Mouse (Mus musculus) liver, embryonic 14.5 days (tissue): ENCODE results near the gene Haao. TPM values are rescaled to one million over a fixed set of nuclear protein-coding genes. Genes with fewer than 3 reads are reported as not detected.

Experiments
- ATAC-seq: fragments of 200-750 bp; cut with Nextera tagmentation; 2 replicates; pipeline ENCODE4 v1.8.0; 2017; ENCODE audit warnings: moderate number of reproducible peaks, mild to moderate bottlenecking, moderate library complexity; ENCODE audit not compliant: insufficient read depth
- DNase-seq, 3 experiments: peaks; one replicate each; pipeline ENCODE4 v3.0.0-alpha.2; 2012 to 2013; ENCODE audit warnings: low read depth in 3 of 3, low spot score in 3 of 3
- H3K27ac ChIP-seq: fragments of 300-500 bp; sonication (generic); 2 replicates; pipeline ENCODE4 v1.5.1; 2014; ENCODE audit warnings: moderate library complexity, mild to moderate bottlenecking, control low read depth, inconsistent platforms
- H3K27me3 ChIP-seq: fragments of 300-500 bp; sonication (generic); 2 replicates; pipeline ENCODE4 v1.6.1; 2014; ENCODE audit warnings: mild to moderate bottlenecking, low read length, moderate library complexity; ENCODE audit not compliant: control insufficient read depth, insufficient read depth
- H3K36me3 ChIP-seq: fragments of 300-500 bp; sonication (generic); replicated peaks from 2 replicates; pipeline ENCODE4 v1.6.1; 2014; ENCODE audit warnings: low read depth; ENCODE audit not compliant: control insufficient read depth, insufficient read depth
- H3K4me1 ChIP-seq, 2 experiments: fragments of 200-500 bp in 1 of 2; fragments of 300-500 bp in 1 of 2; sonication (generic) in 1 of 2; replicated peaks; 2 replicates each; pipeline ENCODE4 v1.6.1; 2012 to 2014; ENCODE audit warnings: antibody characterized with exemption in 1 of 2, inconsistent platforms in 1 of 2, low read length in 1 of 2; ENCODE audit not compliant: control insufficient read depth in 2 of 2, insufficient read depth in 2 of 2
- H3K4me2 ChIP-seq: fragments of 300-500 bp; sonication (generic); 2 replicates; pipeline ENCODE4 v1.6.1; 2014; ENCODE audit warnings: low read depth, mild to moderate bottlenecking, control low read depth, moderate library complexity
- H3K4me3 ChIP-seq, 2 experiments: fragments of 200-500 bp in 1 of 2; fragments of 300-500 bp in 1 of 2; sonication (generic) in 1 of 2; 2 replicates each; pipeline ENCODE4 v1.5.1; 2012 to 2014; ENCODE audit warnings: low read depth in 2 of 2, low read length in 2 of 2, mild to moderate bottlenecking in 2 of 2, control low read depth in 1 of 2, inconsistent platforms in 1 of 2, moderate library complexity in 1 of 2; ENCODE audit not compliant: insufficient read depth in 1 of 2
- H3K9ac ChIP-seq: fragments of 300-500 bp; sonication (generic); replicated peaks from 2 replicates; pipeline ENCODE4 v1.6.1; 2014; ENCODE audit warnings: mild to moderate bottlenecking, control low read depth, moderate library complexity
- H3K9me3 ChIP-seq: fragments of 300-500 bp; sonication (generic); 2 replicates; pipeline ENCODE4 v1.6.1; 2016; ENCODE audit warnings: low read length, mixed read lengths; ENCODE audit not compliant: control insufficient read depth
- CTCF ChIP-seq: IDR thresholded peaks from 2 replicates; pipeline ENCODE4 v1.5.1; 2016; ENCODE audit warnings: antibody characterized with exemption, low read depth, control low read depth
- EP300 ChIP-seq: IDR thresholded peaks from 2 replicates; pipeline ENCODE4 v1.6.1; 2016; ENCODE audit warnings: antibody characterized with exemption, low read depth
- WGBS: fragments of 180-500 bp; shearing (Covaris S2); extraction: QIAGEN DNeasy Blood & Tissue Kit; methylation state at CpG from one replicate; pipeline ENCODE4 v1.1.7; 2014; ENCODE audit not compliant: insufficient replicate concordance; 5-methylcytosine and 5-hydroxymethylcytosine counted together
- polyA plus RNA-seq, 2 experiments: library from polyadenylated mRNA; depleted of rRNA in 1 of 2; stranded (reverse) in 1 of 2; unstranded in 1 of 2; fragments of >200 nt; fragmentation: Nextera tagmentation in 1 of 2; extraction: Ambion mirVana in 1 of 2; gene quantifications; 2 replicates each; pipeline versions ENCODE4 v1.2.1 to v1.2.3; 2012 to 2014

The Haao gene
- polyA plus RNA-seq, 2 experiments = 14.2 to 30.5 TPM

DNA sequence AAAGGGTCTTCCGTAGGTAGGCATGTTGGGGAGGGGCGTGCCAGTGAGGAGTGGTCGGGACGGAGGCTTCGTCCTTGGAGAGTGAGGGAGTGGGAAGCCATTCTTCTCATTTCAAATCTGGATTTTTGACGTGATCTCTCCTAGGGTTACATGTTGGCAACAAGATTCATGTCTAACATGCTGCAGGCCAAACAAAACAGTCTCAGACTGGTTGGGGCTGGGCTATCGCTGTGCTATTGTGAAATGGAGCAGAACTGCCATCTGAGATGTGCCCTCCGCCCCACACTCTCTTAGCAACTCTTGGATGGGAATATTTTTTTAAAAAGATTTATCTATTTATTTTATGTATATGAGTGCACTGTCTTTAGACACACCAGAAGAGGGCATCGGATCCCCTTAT, 44.1 kb upstream of the Haao start:
- no peak for ATAC-seq
- Histone ChIP-seq H3K36me3 (no peaks in the 10 kb centered on the region), H3K4me3 (no peak overlapping the region), H3K4me2 (no peak overlapping the region), H3K27me3 (no peaks in the 10 kb centered on the region), H3K9me3 (no peaks in the 10 kb centered on the region), H3K9ac (no peak overlapping the region), H3K27ac (no peak overlapping the region), H3K4me1 (peaks cover 0 to 2% of the 10 kb centered on the region in 2 experiments; a peak in 1 of 4 replicates)
- TF ChIP-seq EP300 (no peak), CTCF (no peak)
- DNase-seq = no peak
- 80% methylated on average over 9 of the region's 9 CpGs for WGBS

DNA sequence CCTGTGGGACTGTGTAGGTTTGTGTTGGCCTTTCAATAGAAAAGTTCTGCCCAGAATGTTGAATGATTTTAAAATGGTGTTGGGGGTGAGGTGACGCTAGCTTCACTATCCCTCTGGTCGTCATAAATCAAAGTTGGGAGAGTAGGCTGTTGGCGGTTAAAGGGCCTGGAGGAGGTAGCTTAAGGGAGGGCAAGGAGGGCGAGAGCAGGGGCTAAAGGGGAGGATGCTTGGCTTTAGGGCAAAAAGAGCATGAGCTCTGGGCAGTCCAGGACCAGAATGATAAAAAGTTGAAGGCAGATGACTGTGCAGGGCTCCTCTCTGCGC, 42.6 kb upstream of the Haao start:
- ATAC-seq (no peak), DNase-seq (no peak)
- H3K27ac ChIP-seq = no peak overlapping the region
- TF ChIP-seq EP300 = no peak
- no peak for TF ChIP-seq CTCF
- H3K4me1 ChIP-seq = peaks cover 0 to 2% of the 10 kb centered on the region in 2 experiments; a peak in 1 of 4 replicates
- WGBS = 39% methylated on average over 5 of the region's 5 CpGs
- no peak overlapping the region for H3K4me2 ChIP-seq
- H3K4me3 ChIP-seq = no peak overlapping the region
- no peaks in the 10 kb centered on the region for H3K36me3 ChIP-seq
- no peaks in the 10 kb centered on the region for H3K27me3 ChIP-seq
- no peak overlapping the region for H3K9ac ChIP-seq
- H3K9me3 ChIP-seq = no peaks in the 10 kb centered on the region

DNA sequence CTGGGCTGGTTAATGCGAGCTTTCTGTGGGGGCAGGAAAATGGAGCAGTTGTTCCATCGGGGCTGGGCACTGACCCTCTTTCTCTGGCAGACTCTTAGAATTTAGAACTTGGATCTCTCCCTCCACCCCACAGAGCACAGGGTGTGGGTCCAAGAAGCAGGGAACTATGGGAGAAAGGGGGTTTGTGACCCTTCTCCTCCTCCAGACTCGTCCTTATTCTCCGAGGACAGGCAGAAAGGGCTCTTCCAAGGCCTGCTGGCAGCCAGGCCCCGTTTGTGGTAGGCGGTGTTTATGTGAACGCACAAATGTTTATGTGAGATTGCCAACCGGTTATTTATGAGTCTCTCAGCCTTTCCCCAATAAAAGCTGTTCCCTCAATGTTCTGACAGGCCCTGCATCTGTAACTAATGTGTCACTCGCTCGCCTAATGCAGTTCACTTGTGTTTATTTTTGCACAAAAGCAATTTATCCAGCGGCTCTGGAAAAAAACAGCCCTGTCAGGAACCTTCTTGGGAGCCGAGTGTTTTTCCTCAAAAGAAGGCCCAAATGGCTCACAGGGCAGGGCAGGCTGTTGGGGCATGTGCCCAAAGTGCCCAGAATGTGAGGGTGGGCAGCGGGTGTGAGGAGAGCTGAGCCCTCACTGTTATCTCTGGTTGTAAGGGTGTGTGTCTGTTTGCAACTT, 42.1 kb upstream of the Haao start:
- no peak for ATAC-seq

DNA sequence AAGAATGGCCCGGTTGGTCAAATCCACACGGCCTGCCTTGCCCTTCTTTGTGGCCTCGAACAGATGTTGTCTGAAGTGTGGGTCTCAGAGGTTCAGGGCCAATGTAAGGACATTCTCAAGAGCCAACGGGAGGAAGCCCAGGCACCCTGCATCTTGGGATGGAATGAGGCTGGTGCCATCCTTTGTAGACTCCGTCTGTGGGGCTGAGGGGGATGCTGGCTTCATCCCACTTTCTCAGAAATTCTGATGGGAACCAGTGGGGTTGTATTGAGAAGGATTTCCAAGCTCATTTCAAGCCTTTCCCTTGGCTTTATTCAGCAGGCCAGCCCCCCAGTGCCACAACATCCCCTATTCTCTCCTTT, 41.5 kb upstream of the Haao start:
- Histone ChIP-seq H3K4me1 (peaks cover 0 to 2% of the 10 kb centered on the region in 2 experiments; a peak in 1 of 4 replicates), H3K9ac (no peak overlapping the region), H3K9me3 (no peaks in the 10 kb centered on the region), H3K36me3 (no peaks in the 10 kb centered on the region), H3K4me2 (no peak overlapping the region), H3K27me3 (no peaks in the 10 kb centered on the region), H3K27ac (no peak overlapping the region), H3K4me3 (no peak overlapping the region)
- DNase-seq (no peak), ATAC-seq (no peak)
- TF ChIP-seq CTCF (no peak), EP300 (no peak)
- 79% methylated on average over 5 of the region's 5 CpGs for WGBS

More for the DNA sequence above, 42.1 kb upstream of the Haao start:
- TF ChIP-seq EP300 = no peak
- no peak for TF ChIP-seq CTCF
- Histone ChIP-seq H3K4me3 (no peak overlapping the region), H3K27ac (no peak overlapping the region), H3K9me3 (no peaks in the 10 kb centered on the region), H3K36me3 (no peaks in the 10 kb centered on the region), H3K9ac (no peak overlapping the region), H3K4me2 (no peak overlapping the region), H3K27me3 (no peaks in the 10 kb centered on the region), H3K4me1 (peaks cover 0 to 2% of the 10 kb centered on the region in 2 experiments; a peak in 1 of 4 replicates)
- WGBS = 57% methylated on average over 13 of the region's 13 CpGs
- DNase-seq = no peak

DNA sequence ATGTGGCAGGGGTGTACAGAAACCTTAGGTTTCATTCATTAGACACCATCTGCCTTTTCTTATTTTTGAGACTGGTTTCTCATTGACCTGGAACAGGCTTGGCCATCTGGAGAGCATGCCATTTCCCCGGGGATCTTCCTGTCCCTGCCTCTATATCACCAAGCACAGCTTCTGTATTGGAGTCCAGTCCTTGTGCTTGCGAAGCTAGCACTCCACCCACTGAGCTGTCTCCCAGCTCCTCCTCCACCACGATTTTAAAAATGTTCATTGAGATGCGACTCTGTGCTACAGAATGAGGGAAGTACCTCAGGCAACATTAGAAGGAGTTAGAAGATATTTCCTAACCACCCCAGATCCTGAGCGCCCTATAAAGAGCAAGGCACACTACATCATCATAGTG, 39.5 kb upstream of the Haao start:
- TF ChIP-seq EP300 = no peak
- TF ChIP-seq CTCF = no peak
- Histone ChIP-seq H3K36me3 (no peaks in the 10 kb centered on the region), H3K4me1 (peaks cover 0 to 2% of the 10 kb centered on the region in 2 experiments; a peak in 1 of 4 replicates), H3K9ac (no peak overlapping the region), H3K9me3 (no peaks in the 10 kb centered on the region), H3K4me2 (no peak overlapping the region), H3K27me3 (no peaks in the 10 kb centered on the region), H3K27ac (no peak overlapping the region), H3K4me3 (no peak overlapping the region)
- 69% methylated on average over 5 of the region's 5 CpGs for WGBS
- no peak for ATAC-seq
- no peak for DNase-seq
